ENCODE assay signal across 32 mouse cellular contexts in genomic region chr12:41401923-41402322, GRCm38 (mm10).
"Had no signal": no experiment of that assay in that cellular context is flagged by ENCODE, and none has a peak within 500 bp of the region (broad histone marks: within the 10 kb centered on the region; RNA-seq: fewer than 3 reads in every experiment).

No protein-coding gene starts in this region.

- H3K27me3 ChIP-seq: limb, embryonic 12.5 days; limb, embryonic 13.5 days; limb, embryonic 15.5 days; liver, embryonic 12.5 days; liver, embryonic 13.5 days; liver, embryonic 15.5 days; lung, embryonic 15.5 days; megakaryocyte, embryonic 14.5 days; midbrain, embryonic 12.5 days; midbrain, embryonic 13.5 days; midbrain, embryonic 15.5 days had no signal

- H3K4me1 ChIP-seq: limb, embryonic 10.5 days; limb, embryonic 13.5 days; limb, embryonic 15.5 days; liver, embryonic 12.5 days; liver, embryonic 13.5 days; liver, embryonic 15.5 days; lung, embryonic 15.5 days; megakaryocyte, embryonic 14.5 days; midbrain, embryonic 10.5 days; midbrain, embryonic 12.5 days; midbrain, embryonic 13.5 days; midbrain, embryonic 15.5 days had no signal

- H3K36me3 ChIP-seq: limb, embryonic 10.5 days; limb, embryonic 12.5 days; limb, embryonic 13.5 days; limb, embryonic 15.5 days; liver, embryonic 12.5 days; liver, embryonic 13.5 days; liver, embryonic 15.5 days; lung, embryonic 15.5 days; midbrain, embryonic 10.5 days; midbrain, embryonic 12.5 days; midbrain, embryonic 13.5 days; midbrain, embryonic 15.5 days had no signal

- ATAC-seq: liver, embryonic 12.5 days; liver, postnatal 0 days; lung, postnatal 0 days; midbrain, embryonic 13.5 days; midbrain, embryonic 15.5 days; midbrain, embryonic 16.5 days had no signal

- H3K27ac ChIP-seq: left cerebral cortex, adult 2 months; limb, embryonic 10.5 days; limb, embryonic 12.5 days; limb, embryonic 13.5 days; limb, embryonic 15.5 days; liver, embryonic 12.5 days; liver, embryonic 13.5 days; liver, embryonic 14.5 days; liver, embryonic 15.5 days; lung, embryonic 15.5 days; macrophage; midbrain, embryonic 10.5 days; midbrain, embryonic 12.5 days; midbrain, embryonic 13.5 days; midbrain, embryonic 15.5 days had no signal

- H3K9ac ChIP-seq: limb, embryonic 12.5 days; limb, embryonic 13.5 days; limb, embryonic 15.5 days; liver, embryonic 12.5 days; liver, embryonic 13.5 days; liver, embryonic 14.5 days; liver, embryonic 15.5 days; liver, postnatal 0 days; lung, embryonic 14.5 days; lung, embryonic 15.5 days; midbrain, embryonic 12.5 days; midbrain, embryonic 13.5 days; midbrain, embryonic 15.5 days had no signal

- H3K9me3 ChIP-seq: limb, embryonic 10.5 days; limb, embryonic 12.5 days; limb, embryonic 13.5 days; limb, embryonic 15.5 days; liver, embryonic 12.5 days; liver, embryonic 13.5 days; liver, embryonic 15.5 days; lung, embryonic 15.5 days; megakaryocyte, embryonic 14.5 days; midbrain, embryonic 10.5 days; midbrain, embryonic 12.5 days; midbrain, embryonic 13.5 days; midbrain, embryonic 15.5 days had no signal

- DNase-seq: left cerebral cortex, postnatal 4 days; liver; liver, embryonic 13.5 days; liver, postnatal 0 days; lung, adult 18-20 months; lung, adult 2 months; lung, embryonic 14.5 days; lung, postnatal 10 days; lung, postnatal 14 days; lung, postnatal 36 days; lung, postnatal 4 days; midbrain, embryonic 14.5 days had no signal

- H3K4me3 ChIP-seq: left cerebral cortex, adult 2 months; limb, embryonic 10.5 days; limb, embryonic 12.5 days; limb, embryonic 13.5 days; limb, embryonic 15.5 days; liver, embryonic 12.5 days; liver, embryonic 13.5 days; liver, embryonic 15.5 days; lung, embryonic 15.5 days; megakaryocyte, embryonic 14.5 days; midbrain, embryonic 10.5 days; midbrain, embryonic 12.5 days; midbrain, embryonic 13.5 days; midbrain, embryonic 15.5 days; myocyte had no signal

- H3K4me2 ChIP-seq: limb, embryonic 12.5 days; limb, embryonic 13.5 days; limb, embryonic 15.5 days; liver, embryonic 11.5 days; liver, embryonic 12.5 days; liver, embryonic 13.5 days; liver, embryonic 15.5 days; lung, embryonic 14.5 days; lung, embryonic 15.5 days; midbrain, embryonic 11.5 days; midbrain, embryonic 12.5 days; midbrain, embryonic 13.5 days; midbrain, embryonic 15.5 days had no signal
